Mouse (Mus musculus): ENCODE data around the gene Ovol3.

DNA sequence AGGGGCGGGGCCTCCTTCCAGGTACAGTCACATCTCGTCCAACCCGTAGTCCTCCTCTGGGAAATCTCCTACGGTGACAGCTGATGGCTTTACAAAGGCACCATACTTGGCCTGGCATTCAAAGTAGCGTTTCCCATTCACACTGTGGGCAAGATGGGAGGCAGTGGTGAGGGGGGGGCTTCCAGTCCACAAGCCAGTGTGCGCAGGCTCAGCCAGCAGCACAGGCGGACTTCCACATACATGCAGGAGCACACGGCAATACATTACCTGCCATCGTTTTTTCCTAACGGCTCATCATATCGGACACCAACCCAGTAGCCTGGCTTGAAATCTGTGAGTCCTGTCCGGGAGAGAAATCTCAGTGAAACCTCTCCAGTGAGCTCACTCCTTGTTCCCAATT, 11.3 kb downstream of the Ovol3 start:
- no peak for TF ChIP-seq POLR2A (IDR thresholded peaks at IDR 0.05; ENCODE audit: borderline replicate concordance, extremely low read depth, low read depth, low read length)
- no peak for TF ChIP-seq CTCF (IDR thresholded peaks at IDR 0.05; ENCODE audit: insufficient read depth, low read length)

All from lung, adult 2 months (tissue).